Mouse (Mus musculus) embryonic facial prominence, embryonic 11.5 days (tissue): Measurements from ENCODE around the gene Mtor. TPM values are rescaled to one million over a fixed set of nuclear protein-coding genes. Genes with fewer than 3 reads are reported as not detected.

Experiments
- ATAC-seq: fragments of 200-750 bp; cut with Nextera tagmentation; replicated peaks from 2 replicates; pipeline ENCODE4 v1.8.0; 2017; ENCODE audit warnings: low read depth; ENCODE audit not compliant: insufficient number of reproducible peaks, low FRiP score, low TSS enrichment
- DNase-seq: peaks from one replicate; pipeline ENCODE4 v3.0.0-alpha.2; 2015; ENCODE audit warnings: low spot score
- H3K27ac ChIP-seq: fragments of 300-500 bp; sonication (generic); replicated peaks from 2 replicates; pipeline ENCODE4 v1.5.1; 2014; ENCODE audit warnings: mild to moderate bottlenecking, low read depth, low read length, control low read depth
- H3K27me3 ChIP-seq: fragments of 300-500 bp; sonication (generic); 2 replicates; pipeline ENCODE4 v1.6.1; 2014; ENCODE audit warnings: mild to moderate bottlenecking, low read length, moderate library complexity, mixed read lengths; ENCODE audit not compliant: control insufficient read depth, insufficient read depth
- H3K36me3 ChIP-seq: fragments of 300-500 bp; sonication (generic); replicated peaks from 2 replicates; pipeline ENCODE4 v1.6.1; 2014; ENCODE audit warnings: low read depth, mild to moderate bottlenecking, low read length, moderate library complexity, mixed read lengths; ENCODE audit not compliant: control insufficient read depth, insufficient read depth
- H3K4me1 ChIP-seq: fragments of 300-500 bp; sonication (generic); 2 replicates; pipeline ENCODE4 v1.6.1; 2014; ENCODE audit warnings: low read length, mixed read lengths; ENCODE audit not compliant: control insufficient read depth, insufficient read depth
- H3K4me2 ChIP-seq: fragments of 300-500 bp; sonication (generic); 2 replicates; pipeline ENCODE4 v1.6.1; 2014; ENCODE audit warnings: low read depth, mild to moderate bottlenecking, control low read depth, low read length, moderate library complexity
- H3K4me3 ChIP-seq: fragments of 300-500 bp; sonication (generic); 2 replicates; pipeline ENCODE4 v1.5.1; 2014; ENCODE audit warnings: low read depth, low read length, control low read depth
- H3K9ac ChIP-seq: fragments of 300-500 bp; sonication (generic); replicated peaks from 2 replicates; pipeline ENCODE4 v1.6.1; 2014; ENCODE audit warnings: mild to moderate bottlenecking, control low read depth, low read length
- H3K9me3 ChIP-seq: fragments of 300-500 bp; sonication (generic); replicated peaks from 2 replicates; pipeline ENCODE4 v1.6.1; 2016; ENCODE audit warnings: mild to moderate bottlenecking, low read length, inconsistent platforms, mixed read lengths; ENCODE audit not compliant: control insufficient read depth
- WGBS: fragments of 180-500 bp; shearing (Covaris S2); extraction: QIAGEN DNeasy Blood & Tissue Kit; methylation state at CpG from one replicate; pipeline ENCODE4 v1.1.7; 2014; 5-methylcytosine and 5-hydroxymethylcytosine counted together
- polyA plus RNA-seq: library from polyadenylated mRNA; unstranded; fragments of >200 nt; fragmentation: Nextera tagmentation; extraction: Ambion mirVana; gene quantifications from 2 replicates; pipeline ENCODE4 v1.2.1, GENCODE M21; 2014

Gene Mtor
- polyA plus RNA-seq, 1 experiment from 2014 or later, result 22.5 TPM

DNA sequence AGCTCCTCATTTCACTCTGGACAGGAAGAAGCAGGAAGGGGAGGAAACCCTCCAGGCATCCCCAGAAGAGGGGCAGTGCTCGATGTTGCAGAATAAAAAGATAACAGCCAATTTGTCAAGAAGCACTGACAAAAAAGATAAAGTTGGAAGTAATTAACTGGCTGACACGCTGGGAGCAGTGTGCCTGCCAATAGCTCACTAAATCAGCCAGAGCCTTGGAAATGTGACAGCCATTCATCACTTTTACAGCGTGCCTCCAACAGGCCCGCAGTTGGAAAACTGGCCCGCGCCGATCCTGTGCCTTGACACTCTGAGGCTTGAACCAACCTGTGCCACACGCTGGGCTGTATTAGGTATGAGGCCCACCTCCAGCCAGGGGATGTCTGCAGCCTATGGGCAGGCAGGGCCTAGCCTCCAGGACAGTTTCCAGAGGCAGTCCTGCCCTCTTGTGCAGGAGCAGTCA is 56.1 kb downstream of the Mtor start:
- DNase-seq (no peak), ATAC-seq (no peak)
- no peak overlapping the region for H3K27ac ChIP-seq
- 80% methylated on average over 8 of the region's 8 CpGs for WGBS
- H3K9me3 ChIP-seq, result no peaks in the 10 kb centered on the region
- H3K9ac ChIP-seq, result no peak overlapping the region
- H3K4me2 ChIP-seq, result no peak overlapping the region
- no peaks in the 10 kb centered on the region; the same call in 1 of the 2 replicates for H3K36me3 ChIP-seq
- no peaks in the 10 kb centered on the region for H3K27me3 ChIP-seq
- H3K4me1 ChIP-seq, result no peaks in the 10 kb centered on the region
- H3K4me3 ChIP-seq, result no peak overlapping the region

DNA sequence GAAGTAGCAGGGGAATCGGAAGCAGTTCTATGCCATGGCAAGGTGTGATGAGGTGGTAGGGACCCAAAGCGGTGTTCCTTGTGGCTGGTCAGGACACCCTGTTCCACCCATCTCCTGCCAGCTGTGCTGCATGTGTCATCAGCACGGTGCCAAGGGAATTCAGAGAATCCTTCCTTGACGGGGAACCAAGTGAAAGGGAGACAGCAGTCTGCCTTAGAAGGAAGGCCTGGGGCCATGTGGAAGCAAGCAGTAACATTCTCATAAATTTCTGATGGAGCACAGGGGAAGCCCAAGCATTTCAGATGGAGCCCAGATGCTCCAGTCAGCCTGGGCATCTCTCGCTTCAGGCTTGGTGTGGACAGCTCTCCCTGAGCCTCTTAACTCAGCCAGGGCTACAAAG is 59.2 kb downstream of the Mtor start:
- 77% methylated on average over 5 of the region's 5 CpGs for WGBS
- ATAC-seq (no peak), DNase-seq (peak; percentile 4)
- H3K4me1 ChIP-seq, result no peaks in the 10 kb centered on the region
- no peaks in the 10 kb centered on the region; the same call in 1 of the 2 replicates for H3K36me3 ChIP-seq
- H3K27ac ChIP-seq, result no peak overlapping the region
- no peaks in the 10 kb centered on the region for H3K9me3 ChIP-seq
- no peak overlapping the region for H3K9ac ChIP-seq
- H3K27me3 ChIP-seq, result no peaks in the 10 kb centered on the region
- H3K4me3 ChIP-seq, result no peak overlapping the region
- H3K4me2 ChIP-seq, result no peak overlapping the region

DNA sequence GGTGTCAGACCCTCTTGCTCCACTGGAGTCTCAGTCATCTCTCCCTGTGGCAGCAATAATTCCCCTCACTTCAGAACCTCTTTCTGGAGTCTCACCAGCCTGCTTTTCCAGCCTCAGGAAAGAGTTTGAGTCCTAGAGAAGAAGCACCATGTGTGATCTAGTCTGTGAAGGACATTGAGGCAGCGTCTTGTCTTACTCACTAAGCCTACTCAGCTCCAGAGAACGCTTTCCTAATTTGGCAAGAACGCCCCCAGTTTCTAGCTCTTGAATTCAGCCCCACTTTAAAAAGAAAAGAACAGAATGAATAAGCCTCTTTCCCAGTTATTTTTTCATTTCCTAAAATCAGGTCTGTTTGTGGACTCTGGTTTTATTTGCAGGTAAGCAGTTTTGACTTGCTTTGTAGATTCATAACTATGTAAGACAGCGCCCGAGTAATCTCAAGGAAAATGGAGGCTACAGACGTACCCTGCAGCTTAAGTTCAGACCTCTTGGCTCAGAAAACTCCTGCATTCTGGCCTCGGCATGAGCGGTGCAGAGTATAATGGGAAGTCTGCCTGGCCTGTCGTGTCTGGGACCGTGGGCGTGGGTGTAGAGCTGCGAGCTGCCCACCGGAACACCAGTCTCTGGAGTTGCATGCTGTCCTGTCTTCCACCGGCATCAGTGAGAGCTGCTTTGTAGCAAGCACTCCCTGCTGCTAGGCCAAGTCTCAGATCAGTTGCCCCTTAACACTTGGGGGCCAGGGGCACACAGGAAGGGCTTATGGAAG is 59.9 kb downstream of the Mtor start:
- ATAC-seq (no peak), DNase-seq (no peak)
- Histone ChIP-seq H3K9ac (no peak overlapping the region), H3K4me1 (no peaks in the 10 kb centered on the region), H3K9me3 (no peaks in the 10 kb centered on the region), H3K36me3 (no peaks in the 10 kb centered on the region; the same call in 1 of the 2 replicates), H3K4me3 (no peak overlapping the region), H3K27ac (no peak overlapping the region), H3K27me3 (no peaks in the 10 kb centered on the region), H3K4me2 (no peak overlapping the region)
- 92% methylated on average over 14 of the region's 14 CpGs for WGBS

DNA sequence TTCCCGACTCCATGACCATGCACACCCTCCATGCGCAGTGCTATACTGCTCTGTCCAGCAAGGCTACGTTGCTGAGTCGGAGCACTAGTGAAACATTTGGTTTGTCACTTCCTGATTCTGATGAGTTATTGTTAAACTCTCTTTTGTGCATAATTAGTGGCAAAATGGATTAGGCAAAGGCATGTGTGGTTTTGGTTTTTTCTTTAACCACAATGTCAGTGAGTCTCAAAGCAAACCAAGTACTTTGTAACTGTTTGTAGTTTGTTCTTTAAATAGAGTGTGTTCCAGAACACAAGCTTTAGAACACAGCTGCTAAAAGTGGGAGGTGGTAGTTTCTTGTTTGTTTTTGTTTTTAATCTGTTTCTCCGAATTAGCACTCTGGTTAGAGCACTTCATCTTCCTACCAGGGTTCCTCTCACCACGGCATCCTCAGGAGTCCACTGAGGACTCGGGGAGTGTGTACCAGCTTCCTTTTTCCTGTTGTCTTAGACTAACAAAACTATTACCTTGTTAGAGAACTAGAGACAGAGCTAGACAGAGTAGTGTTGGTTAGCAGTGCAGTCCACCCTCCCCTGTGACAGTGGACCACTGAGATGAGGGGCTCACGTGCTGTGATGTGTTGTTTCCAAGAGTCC is 61.2 kb downstream of the Mtor start:
- ATAC-seq (no peak), DNase-seq (no peak)
- Histone ChIP-seq H3K4me3 (no peak overlapping the region), H3K36me3 (no peaks in the 10 kb centered on the region; the same call in 1 of the 2 replicates), H3K4me1 (no peaks in the 10 kb centered on the region), H3K9me3 (no peaks in the 10 kb centered on the region), H3K27me3 (no peaks in the 10 kb centered on the region), H3K27ac (no peak overlapping the region), H3K9ac (no peak overlapping the region), H3K4me2 (no peak overlapping the region)
- WGBS, result 88% methylated on average over 8 of the region's 8 CpGs

DNA sequence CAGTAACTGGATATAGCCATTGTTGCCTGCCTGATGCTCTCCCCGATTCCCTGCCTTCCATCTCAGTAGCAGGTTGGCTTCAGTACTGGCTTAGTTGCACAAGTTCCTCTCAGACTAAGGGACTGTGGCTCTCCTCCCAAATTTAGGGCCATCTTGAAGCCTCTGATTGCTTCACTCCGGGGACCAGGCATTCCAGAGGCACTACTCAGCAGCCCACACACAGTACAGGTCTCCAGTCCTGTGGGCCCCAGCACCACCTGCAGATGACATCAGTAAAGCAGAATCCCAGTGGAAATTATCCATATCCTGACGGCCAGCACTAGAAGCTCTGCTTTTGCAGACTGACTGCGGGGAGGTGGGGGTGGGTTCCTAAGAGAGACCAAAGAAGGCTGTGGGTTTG is 62.3 kb downstream of the Mtor start:
- no peak overlapping the region for H3K4me3 ChIP-seq
- H3K36me3 ChIP-seq, result peaks cover 4% of the 10 kb centered on the region
- no peak overlapping the region for H3K4me2 ChIP-seq
- H3K9me3 ChIP-seq, result no peaks in the 10 kb centered on the region
- no peak overlapping the region for H3K9ac ChIP-seq
- no peaks in the 10 kb centered on the region for H3K27me3 ChIP-seq
- DNase-seq (no peak), ATAC-seq (no peak)
- H3K27ac ChIP-seq, result no peak overlapping the region
- no peaks in the 10 kb centered on the region for H3K4me1 ChIP-seq
- WGBS, result 77% methylated on average over 4 of the region's 4 CpGs

DNA sequence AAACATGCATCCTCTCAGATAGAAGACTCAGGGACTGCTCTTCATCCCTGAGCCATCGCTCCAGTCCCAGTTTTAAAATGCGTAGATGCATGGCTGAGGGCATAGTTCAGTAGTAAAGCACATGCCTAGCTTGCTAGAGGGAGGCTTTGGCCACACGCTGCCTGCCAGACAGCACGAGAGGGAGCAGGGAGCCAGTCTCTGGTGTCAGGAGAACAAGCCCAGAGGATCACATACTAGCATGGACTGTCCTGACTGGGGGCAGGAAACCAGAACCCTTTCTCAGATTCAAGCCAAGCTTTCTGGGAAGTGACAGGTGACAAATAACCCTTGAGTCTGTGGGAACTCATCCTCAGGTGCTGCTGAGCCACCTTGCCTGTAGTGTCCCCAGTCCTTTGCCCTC is 62.9 kb downstream of the Mtor start:
- no peak overlapping the region for H3K4me2 ChIP-seq
- no peak overlapping the region for H3K27ac ChIP-seq
- ATAC-seq (no peak), DNase-seq (no peak)
- H3K4me1 ChIP-seq, result no peaks in the 10 kb centered on the region
- no peak overlapping the region for H3K9ac ChIP-seq
- H3K36me3 ChIP-seq, result peaks cover 5% of the 10 kb centered on the region
- H3K4me3 ChIP-seq, result no peak overlapping the region
- WGBS, result 90% methylated on average over 4 of the region's 4 CpGs
- H3K9me3 ChIP-seq, result no peaks in the 10 kb centered on the region
- H3K27me3 ChIP-seq, result no peaks in the 10 kb centered on the region

DNA sequence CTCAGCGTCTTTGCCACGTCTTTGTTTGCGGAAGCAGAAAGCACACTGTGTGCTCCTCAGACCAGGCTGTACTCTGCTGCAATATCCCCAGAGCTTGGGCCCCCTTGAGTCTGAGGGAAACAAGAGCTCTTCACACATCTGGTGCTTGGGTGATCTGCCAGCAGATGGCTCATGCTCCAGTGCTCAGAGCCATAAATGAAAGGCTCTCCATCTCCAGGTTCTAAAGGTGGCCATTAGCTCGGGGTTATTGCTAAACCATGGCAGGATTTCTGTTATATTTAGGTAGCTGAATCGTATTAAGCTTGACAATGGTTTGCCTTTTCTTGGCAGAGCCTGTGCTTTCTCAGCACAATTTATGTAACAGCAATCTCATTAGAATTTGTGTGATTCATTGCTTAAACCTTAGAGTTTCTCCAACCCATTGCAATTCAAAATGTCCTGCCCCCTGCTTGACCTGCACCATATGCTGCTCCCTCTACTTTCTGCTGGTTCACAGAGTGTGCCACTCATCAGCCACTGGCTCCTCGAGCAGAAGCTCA is 64.7 kb downstream of the Mtor start:
- Histone ChIP-seq H3K4me2 (no peak overlapping the region), H3K9ac (no peak overlapping the region), H3K27me3 (no peaks in the 10 kb centered on the region), H3K36me3 (peaks cover 6% of the 10 kb centered on the region), H3K4me1 (no peaks in the 10 kb centered on the region), H3K27ac (no peak overlapping the region), H3K4me3 (no peak overlapping the region), H3K9me3 (no peaks in the 10 kb centered on the region)
- no peak for ATAC-seq
- 80% methylated on average over 6 of the region's 6 CpGs for WGBS
- DNase-seq, result no peak

DNA sequence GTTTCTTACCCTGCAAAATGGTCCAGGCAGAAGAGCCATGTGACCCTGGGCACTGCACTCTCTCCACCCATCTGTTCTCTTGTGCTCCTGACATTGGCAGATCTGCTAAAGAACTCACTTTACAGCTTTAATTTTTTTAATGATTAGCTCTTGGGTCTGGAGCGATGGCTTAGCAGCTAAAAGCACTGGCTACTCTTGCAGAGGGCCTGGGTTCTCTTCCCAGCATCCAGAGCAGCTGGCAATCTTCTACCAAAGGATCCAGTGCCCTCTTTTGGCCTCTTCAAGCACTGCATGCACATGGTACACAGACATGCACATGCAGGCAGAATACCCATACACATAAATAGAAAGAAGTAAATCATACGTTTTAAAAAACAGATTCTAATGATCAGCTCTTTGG is 66.9 kb downstream of the Mtor start:
- Histone ChIP-seq H3K4me1 (no peaks in the 10 kb centered on the region), H3K4me3 (no peak overlapping the region), H3K4me2 (no peak overlapping the region), H3K27me3 (no peaks in the 10 kb centered on the region), H3K27ac (no peak overlapping the region), H3K36me3 (peaks cover 6% of the 10 kb centered on the region), H3K9ac (no peak overlapping the region), H3K9me3 (no peaks in the 10 kb centered on the region)
- WGBS, result 86% methylated on average over 2 of the region's 2 CpGs
- ATAC-seq (no peak), DNase-seq (no peak)
